Mouse (Mus musculus): ENCODE measurements around the gene Trrap. TPM values are rescaled to one million over a fixed set of nuclear protein-coding genes. Genes with fewer than 3 reads are reported as not detected.
"Not testable (repeated sequence)": the region's sequence is repeated elsewhere in the genome, so short reads cannot be mapped to it uniquely, and the experiment has no call there.

Trrap gene
- polyA plus RNA-seq (2015; fragmentation: Nextera tagmentation; extraction: Ambion mirVana), result 55.5 and 57.6 TPM in 2 replicates

DNA sequence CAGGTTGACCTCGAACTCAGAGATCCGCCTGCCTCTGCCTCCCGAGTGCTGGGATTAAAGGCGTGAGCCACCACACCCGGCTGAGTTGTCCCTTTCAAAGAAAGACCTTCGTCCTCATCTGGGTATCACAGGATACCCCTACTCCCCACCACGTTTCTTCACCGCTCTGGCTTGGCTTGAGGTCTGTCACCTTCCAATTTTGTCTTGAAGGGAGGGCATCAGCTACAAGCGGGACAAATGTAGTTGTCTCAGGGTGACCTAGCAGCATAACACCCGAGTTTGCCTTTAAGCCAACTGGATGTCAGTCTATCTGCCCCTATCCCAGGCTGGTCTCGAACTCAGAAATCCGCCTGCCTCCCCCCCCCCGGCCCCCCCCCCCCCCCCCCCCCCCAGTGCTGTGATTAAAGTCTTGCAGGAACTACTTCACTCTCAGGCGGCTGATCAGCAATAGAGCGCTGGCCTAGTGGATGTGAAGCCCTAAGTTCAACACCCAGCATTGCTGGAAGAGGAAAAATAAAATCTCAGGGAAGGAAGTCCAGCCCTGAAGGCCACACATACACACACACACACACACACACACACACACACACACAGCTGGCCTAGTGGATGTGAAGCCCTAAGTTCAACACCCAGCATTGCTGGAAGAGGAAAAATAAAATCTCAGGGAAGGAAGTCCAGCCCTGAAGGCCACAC lies at the start of gene Trrap:
TSS of gene Trrap (plus strand) at position 627 of the 693 bp plus-strand sequence.
- peak within 1 kb of the TSS; percentile 97 for H3K27ac ChIP-seq (ENCODE audit: low read length)
- peak within 1 kb of the TSS; percentile 58 for H3K4me2 ChIP-seq (ENCODE audit: low read depth, low read length)
- H3K4me3 ChIP-seq (replicated peaks; ENCODE audit: low read length), result peak within 1 kb of the TSS; percentile 97
- H3K36me3 ChIP-seq (ENCODE audit: control insufficient read depth, insufficient read depth, low read length); H3K9me3 ChIP-seq (replicated peaks; ENCODE audit: control insufficient read depth, low read length); H3K27me3 ChIP-seq (ENCODE audit: control insufficient read depth, insufficient read depth, low read length): not testable (repeated sequence)
- WGBS, result 79% methylated on average over 14 of the region's 15 CpGs
- peak within 1 kb of the TSS; percentile 97 for H3K9ac ChIP-seq (ENCODE audit: low read length)
- ATAC-seq (ENCODE audit: insufficient read depth, low FRiP score), result peak; percentile 2; the same call in 1 of the 2 replicates
- peaks cover 10% of the 10 kb centered on the region for H3K4me1 ChIP-seq (ENCODE audit: control insufficient read depth, insufficient read depth, low read length)

DNA sequence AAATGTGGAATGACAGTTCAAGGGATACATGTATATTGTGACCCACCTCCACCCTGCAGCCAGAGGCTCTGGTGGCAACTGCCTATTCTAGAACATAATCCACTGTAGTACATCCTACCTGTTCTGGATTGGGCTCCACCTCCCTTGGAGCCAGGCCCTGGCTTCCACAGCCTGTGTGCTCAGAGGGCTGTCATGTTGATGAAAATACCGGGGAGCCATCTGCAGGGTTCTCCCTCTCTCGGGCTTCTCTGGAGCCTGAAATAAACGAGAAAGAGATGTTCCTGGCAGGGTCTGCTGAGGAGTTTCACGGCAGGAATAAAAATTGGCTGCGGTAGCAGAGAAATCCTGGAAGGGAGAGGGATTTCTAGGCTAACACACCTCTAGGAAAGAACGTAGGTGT lies 47.8 kb upstream of the Trrap start:
- no peak overlapping the region for H3K4me2 ChIP-seq (ENCODE audit: low read depth, low read length)

DNA sequence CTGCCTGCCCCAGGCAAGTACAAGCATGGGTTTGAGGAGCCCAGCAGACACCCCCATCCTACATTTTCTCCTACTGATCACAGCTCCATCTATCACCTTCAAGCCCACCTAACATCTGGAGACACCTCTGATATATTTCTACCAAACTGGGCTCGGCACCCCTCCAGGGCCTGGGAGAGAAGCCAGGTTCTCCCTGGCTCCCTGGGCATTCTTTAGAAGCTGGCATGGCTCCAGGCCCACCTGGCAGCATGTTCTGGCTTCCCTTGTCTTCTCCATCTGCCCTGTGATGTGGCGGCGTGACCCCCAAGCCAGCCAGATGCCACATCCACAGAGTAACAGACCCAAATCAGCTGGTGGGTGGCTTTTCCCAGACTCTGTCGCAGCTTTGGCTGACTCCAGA lies 47.3 kb upstream of the Trrap start:
- H3K9ac ChIP-seq (ENCODE audit: low read length), result no peak overlapping the region
- no peak overlapping the region for H3K27ac ChIP-seq (ENCODE audit: low read length)
- no peak overlapping the region for H3K4me3 ChIP-seq (replicated peaks; ENCODE audit: low read length)
- WGBS, result 67% methylated on average over 4 of the region's 4 CpGs
- no peaks in the 10 kb centered on the region for H3K36me3 ChIP-seq (ENCODE audit: control insufficient read depth, insufficient read depth, low read length)
- no peak; the same call in 1 of the 2 replicates for ATAC-seq (ENCODE audit: insufficient read depth, low FRiP score)
- no peaks in the 10 kb centered on the region for H3K27me3 ChIP-seq (ENCODE audit: control insufficient read depth, insufficient read depth, low read length)
- no peaks in the 10 kb centered on the region for H3K4me1 ChIP-seq (ENCODE audit: control insufficient read depth, insufficient read depth, low read length)
- H3K4me2 ChIP-seq (ENCODE audit: low read depth, low read length), result no peak overlapping the region
- no peaks in the 10 kb centered on the region for H3K9me3 ChIP-seq (replicated peaks; ENCODE audit: control insufficient read depth, low read length)

More for the DNA sequence above, 47.8 kb upstream of the Trrap start:
- no peak for ATAC-seq (ENCODE audit: insufficient read depth, low FRiP score)
- WGBS, result 53% methylated on average over 6 of the region's 6 CpGs
- Histone ChIP-seq H3K4me3 (replicated peaks; ENCODE audit: low read length) (no peak overlapping the region), H3K27ac (ENCODE audit: low read length) (no peak overlapping the region), H3K4me1 (ENCODE audit: control insufficient read depth, insufficient read depth, low read length) (no peaks in the 10 kb centered on the region), H3K9ac (ENCODE audit: low read length) (no peak overlapping the region), H3K27me3 (ENCODE audit: control insufficient read depth, insufficient read depth, low read length) (no peaks in the 10 kb centered on the region), H3K36me3 (ENCODE audit: control insufficient read depth, insufficient read depth, low read length) (no peaks in the 10 kb centered on the region), H3K9me3 (replicated peaks; ENCODE audit: control insufficient read depth, low read length) (no peaks in the 10 kb centered on the region)

DNA sequence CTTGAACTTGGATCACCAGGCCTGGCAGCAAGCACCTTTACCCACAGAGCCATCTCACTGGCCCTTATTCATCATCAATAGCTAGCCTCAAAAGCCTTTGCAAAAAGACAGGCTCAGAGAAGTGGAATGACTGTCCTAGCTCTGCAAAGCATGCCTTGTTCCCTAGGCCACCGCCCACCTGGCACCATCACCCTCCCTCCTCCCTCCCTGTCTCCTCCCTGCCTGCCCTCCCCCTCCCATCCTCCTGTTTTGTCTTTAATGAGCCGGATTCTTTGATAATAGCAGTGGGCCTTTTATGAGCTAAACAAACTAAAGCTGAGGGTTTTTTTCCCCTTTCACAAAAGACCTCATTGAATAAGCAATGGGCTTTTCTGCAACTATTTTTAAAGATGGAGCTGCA lies 42.6 kb upstream of the Trrap start:
- H3K9me3 ChIP-seq (replicated peaks; ENCODE audit: control insufficient read depth, low read length), result no peaks in the 10 kb centered on the region
- 37% methylated on average over 2 of the region's 2 CpGs for WGBS

DNA sequence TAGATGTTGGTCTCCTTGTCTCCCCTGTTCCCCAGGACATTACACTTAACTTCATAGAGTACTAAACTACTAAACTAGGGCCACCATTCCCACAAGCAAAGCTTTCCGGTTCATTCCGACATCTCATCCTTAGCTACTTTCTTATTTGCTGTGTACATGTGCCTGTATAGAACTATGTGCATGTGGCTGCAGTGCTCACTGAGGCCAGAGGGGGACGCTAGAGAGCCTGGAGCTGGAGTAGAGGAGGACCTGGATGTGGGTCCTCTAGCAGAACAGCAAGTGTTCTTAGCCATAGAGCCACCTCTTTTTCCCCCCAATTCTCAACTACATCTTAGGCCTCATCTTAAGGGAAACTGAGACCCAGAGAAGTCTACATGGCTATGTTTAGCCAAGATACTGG lies 42.0 kb upstream of the Trrap start:
- no peak overlapping the region for H3K9ac ChIP-seq (ENCODE audit: low read length)
- H3K4me3 ChIP-seq (replicated peaks; ENCODE audit: low read length), result no peak overlapping the region
- no peaks in the 10 kb centered on the region for H3K36me3 ChIP-seq (ENCODE audit: control insufficient read depth, insufficient read depth, low read length)
- no peaks in the 10 kb centered on the region for H3K9me3 ChIP-seq (replicated peaks; ENCODE audit: control insufficient read depth, low read length)
- no peaks in the 10 kb centered on the region for H3K27me3 ChIP-seq (ENCODE audit: control insufficient read depth, insufficient read depth, low read length)
- WGBS, result 79% methylated on average over 3 of the region's 3 CpGs
- no peak overlapping the region for H3K4me2 ChIP-seq (ENCODE audit: low read depth, low read length)
- H3K4me1 ChIP-seq (ENCODE audit: control insufficient read depth, insufficient read depth, low read length), result no peaks in the 10 kb centered on the region
- ATAC-seq (ENCODE audit: insufficient read depth, low FRiP score), result no peak
- H3K27ac ChIP-seq (ENCODE audit: low read length), result no peak overlapping the region

More for the DNA sequence above, 42.6 kb upstream of the Trrap start:
- no peak overlapping the region for H3K4me2 ChIP-seq (ENCODE audit: low read depth, low read length)
- no peak for ATAC-seq (ENCODE audit: insufficient read depth, low FRiP score)
- no peak overlapping the region for H3K27ac ChIP-seq (ENCODE audit: low read length)
- H3K9ac ChIP-seq (ENCODE audit: low read length), result no peak overlapping the region
- no peaks in the 10 kb centered on the region for H3K36me3 ChIP-seq (ENCODE audit: control insufficient read depth, insufficient read depth, low read length)
- H3K27me3 ChIP-seq (ENCODE audit: control insufficient read depth, insufficient read depth, low read length), result no peaks in the 10 kb centered on the region
- no peaks in the 10 kb centered on the region for H3K4me1 ChIP-seq (ENCODE audit: control insufficient read depth, insufficient read depth, low read length)
- no peak overlapping the region for H3K4me3 ChIP-seq (replicated peaks; ENCODE audit: low read length)

DNA sequence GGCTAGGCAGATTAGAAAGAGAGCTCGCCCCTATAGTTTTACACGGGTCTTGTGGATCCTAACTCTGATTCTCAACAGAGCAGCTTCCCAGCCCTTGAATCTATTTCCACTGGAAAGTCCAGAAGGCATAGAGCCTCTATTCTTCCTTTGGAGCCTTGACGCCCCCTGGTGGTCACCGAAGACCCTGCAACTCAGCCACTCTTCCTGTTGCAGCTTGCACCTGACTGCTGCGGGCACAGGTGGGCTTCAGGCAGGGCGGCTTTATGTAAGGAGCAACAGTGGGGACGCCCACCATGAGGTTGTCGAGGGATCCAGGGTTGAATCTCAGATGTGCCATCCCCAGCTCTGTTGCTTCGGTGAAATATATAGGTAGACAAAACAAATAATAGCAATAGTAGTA lies 40.4 kb upstream of the Trrap start:
- Histone ChIP-seq H3K9ac (ENCODE audit: low read length) (no peak overlapping the region), H3K27me3 (ENCODE audit: control insufficient read depth, insufficient read depth, low read length) (no peaks in the 10 kb centered on the region), H3K4me3 (replicated peaks; ENCODE audit: low read length) (no peak overlapping the region), H3K36me3 (ENCODE audit: control insufficient read depth, insufficient read depth, low read length) (no peaks in the 10 kb centered on the region), H3K4me2 (ENCODE audit: low read depth, low read length) (no peak overlapping the region), H3K9me3 (replicated peaks; ENCODE audit: control insufficient read depth, low read length) (no peaks in the 10 kb centered on the region), H3K27ac (ENCODE audit: low read length) (no peak overlapping the region), H3K4me1 (ENCODE audit: control insufficient read depth, insufficient read depth, low read length) (no peaks in the 10 kb centered on the region)
- ATAC-seq (ENCODE audit: insufficient read depth, low FRiP score), result peak; percentile 33; the same call in 1 of the 2 replicates
- WGBS, result 4% methylated on average over 9 of the region's 9 CpGs

DNA sequence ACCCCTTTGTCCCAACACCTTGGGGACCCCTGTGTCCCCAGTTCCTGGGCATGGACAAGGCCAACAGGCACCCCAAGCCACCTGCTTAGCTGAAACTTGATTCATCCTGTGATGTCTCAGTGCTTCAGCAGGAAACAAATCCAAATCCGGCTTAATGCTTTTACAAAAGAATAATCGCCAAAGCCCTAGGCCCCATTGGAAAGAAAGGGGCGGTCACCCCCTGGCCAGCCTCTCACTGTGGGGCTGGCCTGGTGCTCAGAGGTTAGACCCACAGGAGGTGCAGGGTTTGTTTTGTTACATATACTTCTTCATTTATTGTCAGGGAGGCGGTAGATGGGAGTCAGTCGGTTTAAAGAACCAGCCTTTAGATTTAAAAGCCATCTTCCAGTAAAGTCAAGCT lies 39.3 kb upstream of the Trrap start:
- Histone ChIP-seq H3K4me1 (ENCODE audit: control insufficient read depth, insufficient read depth, low read length) (no peaks in the 10 kb centered on the region), H3K9me3 (replicated peaks; ENCODE audit: control insufficient read depth, low read length) (no peaks in the 10 kb centered on the region), H3K4me2 (ENCODE audit: low read depth, low read length) (no peak overlapping the region), H3K9ac (ENCODE audit: low read length) (no peak overlapping the region), H3K36me3 (ENCODE audit: control insufficient read depth, insufficient read depth, low read length) (no peaks in the 10 kb centered on the region), H3K4me3 (replicated peaks; ENCODE audit: low read length) (no peak overlapping the region), H3K27ac (ENCODE audit: low read length) (no peak overlapping the region), H3K27me3 (ENCODE audit: control insufficient read depth, insufficient read depth, low read length) (no peaks in the 10 kb centered on the region)
- 54% methylated on average over 5 of the region's 5 CpGs for WGBS
- no peak for ATAC-seq (ENCODE audit: insufficient read depth, low FRiP score)

DNA sequence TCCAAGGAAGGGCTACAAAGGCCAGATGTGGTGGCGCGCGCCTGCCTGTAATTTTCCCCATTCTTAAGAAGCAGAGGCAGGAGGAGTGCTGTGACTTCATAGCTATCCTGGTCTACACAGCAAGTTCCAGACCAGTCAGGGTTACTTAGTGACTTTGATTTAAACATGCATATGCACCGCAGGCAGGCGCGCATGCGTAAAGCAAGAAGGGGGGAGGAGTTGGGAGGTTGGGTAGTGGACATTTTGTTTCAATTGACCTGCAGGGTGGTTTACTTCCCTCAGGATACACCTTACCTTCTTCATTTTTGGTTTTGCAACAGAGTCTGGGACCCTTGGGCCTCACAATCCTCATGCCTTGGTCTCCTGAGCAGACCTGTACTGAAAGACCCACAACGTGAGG lies 38.3 kb upstream of the Trrap start:
- Histone ChIP-seq H3K4me2 (ENCODE audit: low read depth, low read length) (no peak overlapping the region), H3K9me3 (replicated peaks; ENCODE audit: control insufficient read depth, low read length) (no peaks in the 10 kb centered on the region), H3K4me3 (replicated peaks; ENCODE audit: low read length) (no peak overlapping the region), H3K9ac (ENCODE audit: low read length) (no peak overlapping the region), H3K4me1 (ENCODE audit: control insufficient read depth, insufficient read depth, low read length) (no peaks in the 10 kb centered on the region), H3K36me3 (ENCODE audit: control insufficient read depth, insufficient read depth, low read length) (no peaks in the 10 kb centered on the region), H3K27ac (ENCODE audit: low read length) (no peak overlapping the region), H3K27me3 (ENCODE audit: control insufficient read depth, insufficient read depth, low read length) (no peaks in the 10 kb centered on the region)
- no peak for ATAC-seq (ENCODE audit: insufficient read depth, low FRiP score)
- WGBS, result 85% methylated on average over 8 of the region's 8 CpGs

DNA sequence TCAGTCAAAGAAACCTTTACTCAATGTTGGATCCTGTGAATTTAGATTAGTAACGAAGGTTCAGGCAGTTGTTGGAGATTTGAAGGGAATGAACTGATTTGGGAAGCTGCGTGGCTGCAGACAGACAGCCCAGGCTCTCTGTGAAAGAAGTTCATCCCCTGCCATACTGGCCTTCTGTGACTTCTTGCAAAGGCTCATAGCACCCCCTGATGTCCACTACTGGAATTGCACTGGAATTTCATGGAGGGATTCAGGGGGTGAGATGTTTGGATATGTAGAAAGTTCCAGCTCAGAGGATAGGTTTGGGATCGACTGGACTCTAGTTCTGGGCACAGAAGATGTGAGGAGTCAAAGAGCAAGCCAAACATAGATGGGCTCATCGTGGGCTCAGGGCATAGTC lies 33.6 kb upstream of the Trrap start:
- 31% methylated on average over 4 of the region's 4 CpGs for WGBS

More for the DNA sequence above, 33.6 kb upstream of the Trrap start:
- ATAC-seq (ENCODE audit: insufficient read depth, low FRiP score), result no peak
- H3K9me3 ChIP-seq (replicated peaks; ENCODE audit: control insufficient read depth, low read length), result no peaks in the 10 kb centered on the region
- no peak overlapping the region for H3K4me3 ChIP-seq (replicated peaks; ENCODE audit: low read length)
- H3K4me1 ChIP-seq (ENCODE audit: control insufficient read depth, insufficient read depth, low read length), result no peaks in the 10 kb centered on the region
- no peak overlapping the region for H3K9ac ChIP-seq (ENCODE audit: low read length)
- H3K27me3 ChIP-seq (ENCODE audit: control insufficient read depth, insufficient read depth, low read length), result no peaks in the 10 kb centered on the region
- no peak overlapping the region for H3K27ac ChIP-seq (ENCODE audit: low read length)
- no peaks in the 10 kb centered on the region for H3K36me3 ChIP-seq (ENCODE audit: control insufficient read depth, insufficient read depth, low read length)
- H3K4me2 ChIP-seq (ENCODE audit: low read depth, low read length), result no peak overlapping the region
